Mouse (Mus musculus) bone marrow macrophage, adult 2 months (primary cell): ENCODE results near the gene Camkv.

Experiments used
- CTCF ChIP-seq: IDR thresholded peaks from 2 replicates; pipeline ENCODE4 v1.5.1; 2012; ENCODE audit warnings: low read depth, mild to moderate bottlenecking, low read length, moderate library complexity
- POLR2A ChIP-seq: IDR thresholded peaks from 2 replicates; pipeline ENCODE4 v1.6.1; 2012; ENCODE audit warnings: mild to moderate bottlenecking, low read depth, low read length, borderline replicate concordance

- TF ChIP-seq CTCF = no peak
- no peak for TF ChIP-seq POLR2A
Measured at GRCm38 (mm10) chr9:107996049-107996448, 60.6 kb downstream of the Camkv start, which contains the start of gene Gm20662.
